Mouse (Mus musculus): ENCODE results near the gene Sympk.

The Sympk gene

DNA sequence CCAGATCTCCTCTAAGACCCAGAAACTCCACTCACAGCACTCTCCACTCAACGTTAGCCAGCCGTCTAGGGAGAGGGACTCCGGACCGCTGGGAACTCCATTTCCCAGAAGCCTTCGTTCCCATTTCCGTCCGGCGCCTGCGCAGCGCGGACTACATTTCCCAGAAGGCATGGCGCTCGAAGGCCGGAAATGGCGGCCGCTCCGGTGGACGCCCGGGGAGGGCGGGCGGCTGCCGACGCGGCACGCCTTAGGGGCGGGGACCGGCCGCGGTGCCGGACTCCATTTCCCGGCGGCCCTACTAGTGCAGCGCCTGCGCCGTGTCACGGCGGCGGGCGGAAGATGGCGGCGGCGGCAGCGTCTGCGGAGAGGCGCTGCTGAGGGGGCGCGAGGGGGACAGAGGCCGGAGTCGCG lies at the start of gene Sympk:
TSS of gene Sympk (plus strand) at position 282 of the 411 bp plus-strand sequence.
- DNase-seq (ENCODE audit: low read depth, low spot score): peak; percentile 91

GRCm38 (mm10) chr7:18978381-18978780 lies 45.8 kb upstream of the Sympk start:
- DNase-seq (ENCODE audit: low read depth, low spot score): no peak

DNA sequence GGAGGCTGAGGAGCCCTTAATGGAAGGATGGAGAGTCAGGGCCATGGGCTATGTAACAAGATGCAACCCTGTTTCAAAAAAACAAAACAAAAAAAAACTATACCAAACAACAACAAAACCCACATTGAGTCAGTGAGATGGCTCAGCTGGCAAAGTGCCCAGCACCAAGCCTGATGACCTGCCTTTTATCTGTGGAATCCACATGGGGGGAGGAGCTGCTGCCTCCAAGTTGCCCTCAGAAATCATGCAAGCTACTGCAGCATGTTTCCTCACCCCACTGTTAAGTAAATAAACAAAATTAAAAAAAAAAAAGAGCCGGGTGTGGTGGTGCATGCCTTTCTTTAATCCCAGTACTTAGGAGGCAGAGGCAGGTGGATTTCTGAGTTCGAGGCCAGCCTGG lies 37.7 kb upstream of the Sympk start:
- no peak for DNase-seq (ENCODE audit: low read depth, low spot score)

GRCm38 (mm10) chr7:18987100-18987499 lies 37.1 kb upstream of the Sympk start, which contains the start of gene Nanos2:
Gene Nanos2 (plus strand): TSS chr7:18987400.
- no peak for DNase-seq (ENCODE audit: low read depth, low spot score)

GRCm38 (mm10) chr7:18987747-18988146 lies 36.4 kb upstream of the Sympk start:
- no peak for DNase-seq (ENCODE audit: low read depth, low spot score)

DNA sequence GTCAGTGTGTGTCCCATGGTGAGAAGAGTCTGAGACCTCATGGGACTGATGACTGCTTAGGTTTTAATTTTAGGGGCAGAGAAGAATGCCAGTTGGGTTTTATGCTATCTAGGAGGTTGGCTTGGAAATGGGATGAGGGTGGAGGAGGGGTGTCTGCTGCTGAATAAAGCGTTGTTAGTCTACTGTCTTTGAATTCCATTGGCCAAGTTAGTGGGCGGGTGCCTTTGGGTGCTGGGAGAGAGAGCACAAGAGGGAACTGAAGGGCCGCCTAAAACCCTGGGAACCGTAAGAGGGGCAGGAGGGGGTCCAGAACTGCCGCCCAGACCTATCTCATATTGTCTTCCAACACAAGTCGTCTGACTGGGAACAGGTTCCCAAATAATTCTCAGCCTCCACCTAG lies 35.4 kb upstream of the Sympk start:
- DNase-seq (ENCODE audit: low read depth, low spot score): no peak

- DNase-seq (ENCODE audit: low read depth, low spot score): no peak
Observed at GRCm38 (mm10) chr7:18989995-18990394, 34.2 kb upstream of the Sympk start.

GRCm38 (mm10) chr7:18990601-18991295 lies 33.4 kb upstream of the Sympk start, which contains the start of gene Mypop:
Gene Mypop (plus strand): TSS chr7:18991245.
- DNase-seq (ENCODE audit: low read depth, low spot score): peak; percentile 100

DNA sequence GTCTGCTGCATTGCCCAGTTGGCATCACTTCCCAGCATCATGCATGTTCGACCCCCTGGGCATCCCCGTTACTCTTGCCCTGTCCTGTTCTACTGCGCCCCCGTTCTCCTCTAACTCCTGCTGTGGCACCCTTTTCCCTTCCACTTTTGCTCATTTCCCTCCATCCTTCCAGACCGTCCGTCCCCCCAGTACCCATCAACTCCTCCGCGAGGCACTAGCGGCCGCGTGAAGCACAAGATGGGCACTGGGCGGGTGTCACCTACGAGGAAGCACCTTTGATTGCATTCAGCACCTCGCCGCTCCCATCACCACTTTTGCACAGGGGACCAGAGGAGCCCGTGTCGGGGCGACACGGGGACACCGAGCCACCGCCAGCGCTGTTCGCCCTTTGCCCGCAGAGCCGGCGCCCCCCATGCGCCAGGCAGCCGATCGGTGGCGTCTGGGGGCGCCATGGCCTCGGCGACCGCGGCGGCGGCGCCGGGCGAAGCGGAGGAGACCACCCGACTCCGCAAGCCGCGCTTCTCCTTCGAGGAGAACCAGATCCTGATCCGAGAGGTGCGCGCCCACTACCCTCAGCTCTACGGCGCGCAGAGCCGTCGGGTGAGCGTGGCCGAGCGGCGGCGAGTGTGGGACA lies 32.4 kb upstream of the Sympk start:
- DNase-seq (ENCODE audit: low read depth, low spot score): no peak

DNA sequence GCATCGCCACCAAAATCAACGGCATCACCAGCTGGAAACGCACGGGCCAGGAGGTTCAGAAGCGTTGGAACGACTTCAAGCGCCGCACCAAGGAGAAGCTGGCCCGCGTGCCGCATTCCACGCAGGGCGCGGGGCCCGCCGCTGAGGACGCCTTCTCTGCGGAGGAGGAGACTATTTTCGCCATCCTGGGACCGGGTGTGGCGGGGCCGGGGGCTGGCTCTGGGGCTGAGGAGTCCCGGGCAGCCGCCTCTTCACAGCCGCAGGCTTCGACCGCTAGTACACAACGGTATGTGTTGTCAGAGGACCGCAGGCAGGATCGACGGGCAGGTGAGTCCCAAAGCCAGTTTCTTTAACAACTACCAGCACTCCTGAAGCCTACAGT lies 31.9 kb upstream of the Sympk start:
- no peak for DNase-seq (ENCODE audit: low read depth, low spot score)

DNA sequence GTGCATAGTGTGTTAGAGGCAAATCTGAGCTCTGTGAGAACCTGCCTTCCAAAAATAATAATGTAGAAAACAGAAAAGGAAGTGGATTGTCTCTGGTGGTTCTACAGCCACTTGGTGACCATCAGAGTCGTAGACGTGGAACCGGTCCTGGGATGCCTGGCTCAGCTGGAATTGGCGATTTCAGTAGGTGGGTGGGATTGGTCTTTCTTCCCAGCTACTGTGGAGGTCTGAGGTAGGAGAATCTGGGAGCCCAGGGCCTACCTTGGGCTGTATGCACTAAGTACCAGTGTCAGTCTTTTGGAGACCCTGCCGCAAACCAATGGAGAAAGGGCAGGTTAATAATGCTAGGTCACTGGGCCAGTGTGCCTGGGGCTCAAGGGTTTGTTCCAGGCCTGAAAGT lies 31.1 kb upstream of the Sympk start:
- no peak for DNase-seq (ENCODE audit: low read depth, low spot score)

DNA sequence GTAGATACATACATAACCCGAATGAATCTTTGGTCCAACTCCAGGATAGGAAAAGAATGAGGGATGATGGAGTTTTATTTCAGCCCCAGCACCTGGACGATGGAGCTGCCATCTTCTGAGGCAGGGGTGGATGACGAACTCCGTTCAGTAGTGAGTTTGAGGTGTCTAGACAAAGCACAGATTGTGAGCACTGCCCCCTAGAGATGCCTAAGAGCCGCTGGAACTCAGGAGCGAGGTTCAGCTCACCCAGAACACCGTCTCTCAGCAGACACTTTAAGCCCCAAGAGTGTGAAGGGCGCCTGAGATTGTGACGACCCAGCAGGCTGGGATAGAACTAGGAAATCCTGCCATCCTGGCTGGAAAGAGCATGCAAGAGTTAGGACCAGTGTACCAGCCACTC lies 25.3 kb upstream of the Sympk start:
- DNase-seq (ENCODE audit: low read depth, low spot score): no peak

DNA sequence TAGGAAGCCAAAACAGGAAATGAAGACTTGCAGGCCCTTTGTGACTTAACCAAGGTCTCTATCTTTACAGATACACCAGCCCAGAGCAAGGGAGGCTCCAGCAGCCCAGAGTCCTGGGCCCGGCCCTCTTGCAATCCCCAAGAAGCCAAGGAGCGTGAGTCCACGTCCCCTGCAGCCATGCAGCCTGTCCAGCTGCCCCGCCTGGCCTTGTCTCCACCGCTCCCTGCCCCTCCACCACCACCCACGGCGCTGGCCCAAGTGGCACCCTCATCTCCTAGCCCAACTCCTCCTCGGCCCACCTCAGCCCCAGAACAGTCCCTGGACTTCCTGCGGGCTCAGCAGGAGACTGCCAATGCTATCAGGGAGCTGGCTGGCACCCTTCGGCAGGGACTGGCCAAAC lies 23.8 kb upstream of the Sympk start:
- DNase-seq (ENCODE audit: low read depth, low spot score): no peak

DNA sequence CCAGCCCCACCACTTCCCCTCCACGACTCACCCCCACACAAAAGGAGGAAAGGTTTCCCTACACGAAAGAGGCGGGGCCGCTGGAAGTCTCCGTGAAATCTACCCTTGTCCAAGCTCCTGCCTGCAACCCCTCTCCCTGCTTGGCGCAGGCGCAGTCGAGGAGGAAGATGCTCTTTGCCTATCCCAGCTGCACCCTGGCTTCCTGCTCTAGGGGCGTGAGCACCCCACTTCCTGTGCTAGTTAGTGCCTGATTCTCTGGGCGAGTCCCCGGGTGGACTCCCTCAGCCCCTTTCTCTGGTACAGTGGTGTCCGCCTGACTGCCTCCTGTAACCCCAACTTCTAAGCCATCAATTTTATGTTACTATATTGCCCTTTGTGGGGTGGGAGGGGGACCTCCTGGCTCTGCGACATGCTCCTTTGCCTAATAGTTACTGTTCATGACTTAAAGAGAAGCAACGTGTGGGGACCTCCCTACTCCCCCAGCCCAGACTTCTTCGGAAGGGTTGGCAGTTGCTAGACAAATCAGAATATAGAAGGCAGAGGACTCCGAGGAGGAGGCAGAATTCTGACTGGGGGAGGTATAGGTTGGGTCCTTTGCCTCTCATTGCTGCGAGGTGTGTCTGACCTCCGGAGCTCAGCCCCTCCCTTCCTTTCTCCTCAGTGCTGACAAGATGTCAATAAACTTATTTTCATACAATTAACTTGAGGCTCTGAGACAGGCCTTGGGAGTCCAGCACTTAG lies 22.9 kb upstream of the Sympk start:
- DNase-seq (ENCODE audit: low read depth, low spot score): no peak

- no peak for DNase-seq (ENCODE audit: low read depth, low spot score)
Observed at GRCm38 (mm10) chr7:19001807-19002085, 22.4 kb upstream of the Sympk start.

DNA sequence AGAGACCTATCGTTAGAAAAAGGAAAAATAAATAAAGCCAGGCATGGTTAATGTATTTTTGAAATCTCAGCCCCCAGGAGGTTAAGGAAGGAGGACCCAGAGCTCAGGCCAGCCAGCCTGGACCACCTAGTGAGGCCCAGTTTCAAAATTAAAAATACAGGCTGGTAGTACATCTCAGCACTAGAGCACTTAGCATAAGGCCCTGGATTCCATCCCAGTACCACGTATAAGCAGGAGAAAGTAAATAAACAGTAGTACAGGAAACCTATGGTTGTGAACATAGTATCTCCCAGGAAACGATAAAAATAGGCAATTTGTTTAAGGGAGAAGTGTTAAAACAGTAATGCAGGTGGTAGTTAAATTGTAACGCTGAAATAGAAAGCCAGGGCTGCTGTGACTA lies 22.1 kb upstream of the Sympk start:
- DNase-seq (ENCODE audit: low read depth, low spot score): no peak

DNA sequence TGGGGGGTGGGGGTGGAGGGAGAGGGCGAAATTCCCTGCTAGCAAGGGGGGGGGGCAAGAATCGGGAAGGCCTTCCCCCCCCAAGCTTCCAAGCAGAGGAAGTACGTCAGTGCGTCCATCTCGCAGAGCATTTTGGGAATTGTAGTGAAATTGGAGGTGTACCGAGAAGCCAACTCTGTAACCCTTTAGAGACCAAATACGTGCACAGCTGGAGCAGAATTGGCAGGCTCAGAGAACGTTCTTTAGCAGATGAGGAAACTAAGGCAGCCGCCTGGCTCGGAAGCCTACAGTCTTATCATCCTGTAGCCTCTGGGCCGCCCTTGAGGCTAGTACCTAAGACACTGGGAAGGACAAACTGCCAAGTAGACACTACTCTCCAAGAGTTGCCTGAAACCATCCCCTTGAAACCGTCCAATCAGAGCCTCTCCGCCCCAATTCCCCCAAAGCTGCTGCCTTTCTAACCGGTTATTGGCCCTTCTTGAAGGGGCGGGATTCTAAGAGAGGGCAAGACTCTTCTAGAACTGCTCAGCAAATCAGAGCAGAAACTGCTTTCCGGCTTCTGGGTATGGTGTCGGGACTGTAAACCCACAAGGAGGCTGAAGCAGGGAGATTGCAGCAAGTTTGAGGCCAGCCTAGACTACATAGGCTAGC lies 21.2 kb upstream of the Sympk start:
- peak; percentile 87 for DNase-seq (ENCODE audit: low read depth, low spot score)

- peak; percentile 90 for DNase-seq (ENCODE audit: low read depth, low spot score)
Observed at GRCm38 (mm10) chr7:19003902-19004630, 20.1 kb upstream of the Sympk start, which contains the start of gene Irf2bp1. Gene Irf2bp1 (plus strand): TSS chr7:19004044.

GRCm38 (mm10) chr7:19004631-19005079 lies 19.5 kb upstream of the Sympk start:
- no peak for DNase-seq (ENCODE audit: low read depth, low spot score)

DNA sequence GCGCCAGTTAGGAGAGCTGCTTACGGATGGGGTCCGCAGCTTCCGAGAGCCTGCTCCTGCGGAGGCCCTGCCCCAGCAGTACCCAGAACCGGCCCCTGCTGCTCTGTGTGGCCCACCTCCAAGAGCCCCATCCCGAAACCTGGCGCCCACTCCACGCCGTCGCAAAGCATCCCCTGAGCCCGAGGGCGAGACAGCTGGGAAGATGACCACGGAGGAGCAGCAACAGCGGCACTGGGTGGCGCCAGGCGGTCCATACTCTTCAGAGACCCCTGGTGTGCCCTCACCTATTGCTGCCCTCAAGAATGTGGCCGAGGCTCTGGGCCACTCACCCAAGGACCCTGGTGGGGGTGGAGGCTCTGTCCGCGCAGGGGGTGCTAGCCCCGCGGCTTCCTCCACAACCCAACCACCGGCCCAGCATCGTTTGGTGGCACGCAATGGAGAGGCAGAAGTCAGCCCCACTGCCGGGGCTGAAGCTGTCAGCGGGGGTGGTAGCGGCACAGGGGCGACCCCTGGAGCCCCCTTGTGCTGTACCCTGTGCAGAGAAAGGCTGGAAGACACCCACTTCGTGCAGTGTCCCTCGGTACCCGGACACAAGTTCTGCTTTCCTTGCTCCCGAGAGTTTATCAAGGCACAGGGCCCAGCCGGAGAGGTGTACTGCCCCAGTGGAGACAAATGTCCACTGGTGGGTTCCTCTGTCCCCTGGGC lies 18.6 kb upstream of the Sympk start:
- no peak for DNase-seq (ENCODE audit: low read depth, low spot score)

GRCm38 (mm10) chr7:19006476-19006875 lies 17.7 kb upstream of the Sympk start:
- DNase-seq (ENCODE audit: low read depth, low spot score): no peak
